Mouse (Mus musculus) stomach, embryonic 14.5 days (tissue): Measurements from ENCODE around the gene Cd27. TPM values are rescaled to one million over a fixed set of nuclear protein-coding genes. Genes with fewer than 3 reads are reported as not detected.
A peak's percentile ranks its signal among the peaks of the same experiment; 100 is the strongest.

Experiments used
- ATAC-seq: fragments of 200-750 bp; cut with Nextera tagmentation; 2 replicates; pipeline ENCODE4 v1.8.0; 2017; ENCODE audit warnings: low read depth, moderate TSS enrichment; ENCODE audit not compliant: insufficient number of reproducible peaks, insufficient read depth, low FRiP score
- H3K27ac ChIP-seq: fragments of 300-500 bp; sonication (generic); 2 replicates; pipeline ENCODE4 v1.5.1; 2014; ENCODE audit warnings: mild to moderate bottlenecking, low read length, moderate library complexity, mixed read lengths
- H3K27me3 ChIP-seq: fragments of 300-500 bp; sonication (generic); 2 replicates; pipeline ENCODE4 v1.6.1; 2014; ENCODE audit warnings: low read length, control low read depth, mixed read lengths; ENCODE audit not compliant: control insufficient read depth, insufficient read depth
- H3K36me3 ChIP-seq: fragments of 300-500 bp; sonication (generic); 2 replicates; pipeline ENCODE4 v1.6.1; 2014; ENCODE audit warnings: mild to moderate bottlenecking, control low read depth, low read length, moderate library complexity, mixed read lengths; ENCODE audit not compliant: control insufficient read depth, insufficient read depth
- H3K4me1 ChIP-seq: fragments of 300-500 bp; sonication (generic); 2 replicates; pipeline ENCODE4 v1.6.1; 2014; ENCODE audit warnings: low read length, control low read depth, mixed read lengths; ENCODE audit not compliant: control insufficient read depth, insufficient read depth
- H3K4me2 ChIP-seq: fragments of 300-500 bp; sonication (generic); replicated peaks from 2 replicates; pipeline ENCODE4 v1.6.1; 2014; ENCODE audit warnings: low read depth, low read length, control low read depth
- H3K4me3 ChIP-seq: fragments of 300-500 bp; sonication (generic); 2 replicates; pipeline ENCODE4 v1.5.1; 2014; ENCODE audit warnings: low read depth, low read length, control low read depth
- H3K9ac ChIP-seq: fragments of 300-500 bp; sonication (generic); replicated peaks from 2 replicates; pipeline ENCODE4 v1.6.1; 2014; ENCODE audit warnings: low read depth, mild to moderate bottlenecking, control low read depth, low read length, moderate library complexity, mixed read lengths
- H3K9me3 ChIP-seq: fragments of 300-500 bp; sonication (generic); 2 replicates; pipeline ENCODE4 v1.6.1; 2016; ENCODE audit warnings: low read depth, low read length, control low read depth; ENCODE audit not compliant: control insufficient read depth
- WGBS: fragments of 180-500 bp; shearing (Covaris S2); extraction: QIAGEN DNeasy Blood & Tissue Kit; methylation state at CpG from one replicate; pipeline ENCODE4 v1.1.7; 2014; 5-methylcytosine and 5-hydroxymethylcytosine counted together
- polyA plus RNA-seq: library from polyadenylated mRNA; unstranded; fragments of >200 nt; fragmentation: Nextera tagmentation; extraction: Ambion mirVana; gene quantifications from 2 replicates; pipeline ENCODE4 v1.2.1, GENCODE M21; 2014

The Cd27 gene
- polyA plus RNA-seq, 1 experiment from 2014 or later: 3.1 TPM

GRCm38 (mm10) chr6:125239547-125239946 lies 2.7 kb upstream of the Cd27 start:
- H3K4me3 ChIP-seq: no peak overlapping the region
- H3K27ac ChIP-seq: no peak overlapping the region
- H3K4me2 ChIP-seq: no peak overlapping the region
- no peaks in the 10 kb centered on the region for H3K9me3 ChIP-seq
- H3K36me3 ChIP-seq: no peaks in the 10 kb centered on the region
- H3K9ac ChIP-seq: no peak overlapping the region
- H3K4me1 ChIP-seq: no peaks in the 10 kb centered on the region
- WGBS: 97% methylated on average over 5 of the region's 5 CpGs
- H3K27me3 ChIP-seq: no peaks in the 10 kb centered on the region
- ATAC-seq: no peak

- H3K36me3 ChIP-seq: no peaks in the 10 kb centered on the region
- ATAC-seq: no peak
- H3K9ac ChIP-seq: no peak overlapping the region
- no peaks in the 10 kb centered on the region for H3K27me3 ChIP-seq
- H3K27ac ChIP-seq: no peak overlapping the region
- no peaks in the 10 kb centered on the region for H3K4me1 ChIP-seq
- H3K9me3 ChIP-seq: no peaks in the 10 kb centered on the region
- no peak overlapping the region for H3K4me3 ChIP-seq
- 54% methylated on average over 6 of the region's 6 CpGs for WGBS
- H3K4me2 ChIP-seq: no peak overlapping the region
Measured at GRCm38 (mm10) chr6:125238396-125238795, 1.6 kb upstream of the Cd27 start.

GRCm38 (mm10) chr6:125237421-125237820 lies 611 bp upstream of the Cd27 start:
- no peaks in the 10 kb centered on the region for H3K36me3 ChIP-seq
- H3K9ac ChIP-seq: no peak overlapping the region
- no peak overlapping the region for H3K4me3 ChIP-seq
- WGBS: 84% methylated on average over 4 of the region's 4 CpGs
- H3K27me3 ChIP-seq: no peaks in the 10 kb centered on the region
- no peak overlapping the region for H3K4me2 ChIP-seq
- H3K4me1 ChIP-seq: no peaks in the 10 kb centered on the region
- H3K27ac ChIP-seq: no peak overlapping the region
- no peak for ATAC-seq
- no peaks in the 10 kb centered on the region for H3K9me3 ChIP-seq

- Histone ChIP-seq H3K4me3 (no peak overlapping the region), H3K27ac (no peak overlapping the region), H3K4me1 (0 out of 2 replicates have a peak, but pooled peaks cover 5% of the 10 kb centered on the region), H3K27me3 (no peaks in the 10 kb centered on the region), H3K9me3 (no peaks in the 10 kb centered on the region), H3K4me2 (no peak overlapping the region), H3K9ac (no peak overlapping the region), H3K36me3 (no peaks in the 10 kb centered on the region)
- 63% methylated on average over 6 of the region's 6 CpGs for WGBS
- ATAC-seq: no peak
Measured at GRCm38 (mm10) chr6:125236341-125236740, 469 bp downstream of the Cd27 start.

- H3K9me3 ChIP-seq: no peaks in the 10 kb centered on the region
- no peak overlapping the region for H3K4me3 ChIP-seq
- H3K9ac ChIP-seq: no peak overlapping the region; the same call in 1 of the 2 replicates
- H3K4me2 ChIP-seq: no peak overlapping the region
- no peaks in the 10 kb centered on the region for H3K36me3 ChIP-seq
- no peaks in the 10 kb centered on the region for H3K27me3 ChIP-seq
- no peak for ATAC-seq
- H3K27ac ChIP-seq: no peak overlapping the region
- 49% methylated on average over 5 of the region's 5 CpGs for WGBS
- H3K4me1 ChIP-seq: 0 out of 2 replicates have a peak, but pooled peaks cover 5% of the 10 kb centered on the region
Measured at GRCm38 (mm10) chr6:125234520-125234828, 2.3 kb downstream of the Cd27 start.

GRCm38 (mm10) chr6:125233816-125234519 lies 2.8 kb downstream of the Cd27 start:
- H3K36me3 ChIP-seq: no peaks in the 10 kb centered on the region
- ATAC-seq: no peak
- no peaks in the 10 kb centered on the region for H3K27me3 ChIP-seq
- H3K9ac ChIP-seq: no peak overlapping the region; the same call in 1 of the 2 replicates
- no peak overlapping the region for H3K4me2 ChIP-seq
- 52% methylated on average over 7 of the region's 7 CpGs for WGBS
- no peak overlapping the region for H3K4me3 ChIP-seq
- 0 out of 2 replicates have a peak, but pooled peaks cover 5% of the 10 kb centered on the region for H3K4me1 ChIP-seq
- no peak overlapping the region for H3K27ac ChIP-seq
- no peaks in the 10 kb centered on the region for H3K9me3 ChIP-seq

GRCm38 (mm10) chr6:125232516-125232915 lies 4.3 kb downstream of the Cd27 start:
- Histone ChIP-seq H3K36me3 (no peaks in the 10 kb centered on the region), H3K4me2 (no peak overlapping the region)

GRCm38 (mm10) chr6:125232045-125232437 lies 4.8 kb downstream of the Cd27 start:
- WGBS: 49% methylated on average over 4 of the region's 4 CpGs
- Histone ChIP-seq H3K4me1 (0 out of 2 replicates have a peak, but pooled peaks cover 5% of the 10 kb centered on the region), H3K36me3 (no peaks in the 10 kb centered on the region), H3K4me2 (peak overlapping the region; percentile 97), H3K9me3 (no peaks in the 10 kb centered on the region), H3K9ac (peak overlapping the region; percentile 82; the same call in 1 of the 2 replicates), H3K27me3 (no peaks in the 10 kb centered on the region), H3K4me3 (peak overlapping the region; percentile 47), H3K27ac (peak overlapping the region; percentile 81; the same call in 1 of the 2 replicates)
- no peak; the same call in 1 of the 2 replicates for ATAC-seq

More at GRCm38 (mm10) chr6:125232516-125232915, 4.3 kb downstream of the Cd27 start:
- no peaks in the 10 kb centered on the region for H3K9me3 ChIP-seq
- no peaks in the 10 kb centered on the region for H3K27me3 ChIP-seq
- H3K27ac ChIP-seq: no peak overlapping the region
- H3K4me3 ChIP-seq: no peak overlapping the region
- 69% methylated on average over 6 of the region's 6 CpGs for WGBS
- no peak for ATAC-seq
- 0 out of 2 replicates have a peak, but pooled peaks cover 5% of the 10 kb centered on the region for H3K4me1 ChIP-seq
- no peak overlapping the region for H3K9ac ChIP-seq
